Mouse (Mus musculus): ENCODE measurements around the gene C2cd2. TPM values are rescaled to one million over a fixed set of nuclear protein-coding genes. Genes with fewer than 3 reads are reported as not detected.

The C2cd2 gene
- total and polyA plus RNA-seq, 3 experiments = 9.8 to 19.7 (median 10.4) TPM

DNA sequence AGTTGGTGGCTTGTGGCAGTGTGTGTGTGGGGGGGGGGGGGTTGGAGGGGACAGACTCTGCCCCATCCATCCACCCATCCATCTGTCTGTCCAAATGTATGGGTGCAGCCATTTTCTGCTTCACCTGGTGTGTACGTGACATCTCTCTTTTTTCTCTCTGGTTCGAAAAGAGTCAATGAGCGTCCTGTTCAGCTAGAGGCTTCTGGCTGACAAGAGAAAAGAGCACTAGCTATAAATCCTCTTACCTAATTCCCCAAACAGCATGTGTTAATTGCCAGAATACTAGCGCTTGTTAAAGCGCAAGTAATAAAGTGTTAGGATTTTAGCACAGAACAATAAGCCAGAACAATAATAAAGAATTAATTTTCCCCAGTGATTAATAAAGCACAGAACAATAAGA is 22.2 kb upstream of the C2cd2 start:
- no peaks in the 10 kb centered on the region for H3K4me1 ChIP-seq (ENCODE audit: insufficient read depth, low read depth, low read length)
- TF ChIP-seq POLR2AphosphoS5 (IDR thresholded peaks at IDR 0.05; ENCODE audit: insufficient replicate concordance, low read depth, low read length) = no peak
- TF ChIP-seq GATA1 (IDR thresholded peaks at IDR 0.05; ENCODE audit: borderline replicate concordance, low read length) = no peak
- TF ChIP-seq TAL1 (conservative IDR thresholded peaks at IDR 0.05; ENCODE audit: low read depth, low read length) = no peak
- TF ChIP-seq GATA2 (IDR thresholded peaks at IDR 0.05; ENCODE audit: borderline replicate concordance, low read depth, low read length) = no peak
- no peak for TF ChIP-seq CTCF (IDR thresholded peaks at IDR 0.05; ENCODE audit: low read depth, low read length)
- H3K36me3 ChIP-seq (replicated peaks) = no peaks in the 10 kb centered on the region
- no peak for ATAC-seq (ENCODE audit: extremely low read depth, insufficient number of reproducible peaks, low FRiP score, poor library complexity, severe bottlenecking)
- no peak overlapping the region for H3K4me3 ChIP-seq (ENCODE audit: low read depth, low read length)
- DNase-seq (ENCODE audit: low spot score) = no peak
- peaks cover 19% of the 10 kb centered on the region for H3K27me3 ChIP-seq (ENCODE audit: insufficient read depth, low read length)
- no peaks in the 10 kb centered on the region for H3K9me3 ChIP-seq (replicated peaks)

DNA sequence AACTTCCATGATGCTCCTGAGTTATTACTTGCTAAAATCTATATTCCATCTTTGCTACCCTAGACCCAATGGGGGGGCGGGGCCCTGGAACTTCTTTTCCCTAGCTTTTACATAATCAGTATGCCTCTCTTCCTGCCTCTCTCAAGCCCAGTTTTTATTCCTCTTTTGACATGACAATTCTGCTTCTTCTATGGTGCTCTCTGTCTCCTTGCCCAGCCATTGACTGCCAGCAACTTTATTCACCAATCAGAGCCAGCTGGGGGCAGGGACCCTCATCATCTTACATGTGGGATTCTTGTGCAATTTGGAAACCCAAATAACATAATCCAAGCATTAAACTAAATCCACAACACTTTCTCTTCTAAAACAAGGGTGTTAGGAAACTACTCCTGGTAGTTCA is 19.0 kb upstream of the C2cd2 start:
- peaks cover 16% of the 10 kb centered on the region; the same call in 1 of the 2 replicates for H3K27me3 ChIP-seq (ENCODE audit: insufficient read depth, low read length)
- ATAC-seq (ENCODE audit: extremely low read depth, insufficient number of reproducible peaks, low FRiP score, poor library complexity, severe bottlenecking) = no peak
- TF ChIP-seq GATA2 (IDR thresholded peaks at IDR 0.05; ENCODE audit: borderline replicate concordance, low read depth, low read length) (no peak), GATA1 (IDR thresholded peaks at IDR 0.05; ENCODE audit: borderline replicate concordance, low read length) (no peak), POLR2AphosphoS5 (IDR thresholded peaks at IDR 0.05; ENCODE audit: insufficient replicate concordance, low read depth, low read length) (no peak), CTCF (IDR thresholded peaks at IDR 0.05; ENCODE audit: low read depth, low read length) (no peak), TAL1 (conservative IDR thresholded peaks at IDR 0.05; ENCODE audit: low read depth, low read length) (no peak)

DNA sequence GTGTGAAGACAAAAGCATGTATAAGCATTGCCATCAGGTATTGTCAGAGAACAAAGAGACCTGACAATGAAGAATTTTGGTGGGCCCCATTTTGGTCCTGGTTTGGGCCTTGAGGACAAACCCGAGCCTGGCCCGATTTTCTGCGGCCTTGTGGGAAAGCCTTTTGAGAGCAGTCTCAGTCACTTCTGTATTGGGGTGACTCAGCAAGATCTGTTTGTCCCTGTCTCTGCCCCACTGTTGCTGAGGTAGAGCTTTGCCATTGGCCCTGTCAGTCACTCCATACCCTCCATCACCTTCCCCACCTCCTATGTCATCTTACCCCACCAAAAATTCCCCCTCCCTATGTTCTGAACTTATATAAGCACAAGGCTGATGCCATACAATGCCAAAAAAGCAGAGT is 15.3 kb upstream of the C2cd2 start:
- no peak for TF ChIP-seq POLR2AphosphoS5 (IDR thresholded peaks at IDR 0.05; ENCODE audit: insufficient replicate concordance, low read depth, low read length)
- no peak overlapping the region for H3K4me3 ChIP-seq (ENCODE audit: low read depth, low read length)
- peaks cover 13% of the 10 kb centered on the region; the same call in 1 of the 2 replicates for H3K27me3 ChIP-seq (ENCODE audit: insufficient read depth, low read length)
- no peaks in the 10 kb centered on the region for H3K9me3 ChIP-seq (replicated peaks)
- DNase-seq (ENCODE audit: low spot score) (no peak), ATAC-seq (ENCODE audit: extremely low read depth, insufficient number of reproducible peaks, low FRiP score, poor library complexity, severe bottlenecking) (no peak)
- no peaks in the 10 kb centered on the region for H3K36me3 ChIP-seq (replicated peaks)
- no peaks in the 10 kb centered on the region for H3K4me1 ChIP-seq (ENCODE audit: insufficient read depth, low read depth, low read length)

More for the DNA sequence above, 19.0 kb upstream of the C2cd2 start:
- Histone ChIP-seq H3K36me3 (replicated peaks) (no peaks in the 10 kb centered on the region), H3K4me3 (ENCODE audit: low read depth, low read length) (no peak overlapping the region), H3K4me1 (ENCODE audit: insufficient read depth, low read depth, low read length) (no peaks in the 10 kb centered on the region), H3K9me3 (replicated peaks) (no peaks in the 10 kb centered on the region)
- no peak for DNase-seq (ENCODE audit: low spot score)

DNA sequence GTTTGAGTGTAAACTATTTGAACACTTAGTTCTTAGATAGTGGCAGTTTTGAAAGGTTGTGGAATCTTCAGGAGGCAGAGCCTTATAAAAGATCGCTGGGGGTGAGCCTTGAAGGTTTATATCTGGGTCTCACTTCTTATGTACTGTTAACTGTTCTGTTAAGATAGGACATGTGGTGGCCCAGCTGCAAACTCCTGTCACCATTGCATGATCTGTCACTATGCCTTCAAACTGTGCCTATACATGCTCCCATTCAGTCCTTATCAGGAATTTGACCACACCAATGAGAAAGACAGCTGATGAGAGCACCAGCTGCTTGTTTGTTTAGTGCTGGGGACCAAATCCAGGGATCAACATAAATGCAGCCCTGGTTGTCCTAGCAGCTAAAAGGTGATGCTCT is 14.9 kb upstream of the C2cd2 start:
- ATAC-seq (ENCODE audit: extremely low read depth, insufficient number of reproducible peaks, low FRiP score, poor library complexity, severe bottlenecking) = no peak
- Histone ChIP-seq H3K4me1 (ENCODE audit: insufficient read depth, low read depth, low read length) (no peaks in the 10 kb centered on the region), H3K27me3 (ENCODE audit: insufficient read depth, low read length) (peaks cover 11% of the 10 kb centered on the region; the same call in 1 of the 2 replicates), H3K36me3 (replicated peaks) (no peaks in the 10 kb centered on the region), H3K9me3 (replicated peaks) (no peaks in the 10 kb centered on the region), H3K4me3 (ENCODE audit: low read depth, low read length) (no peak overlapping the region)
- DNase-seq (ENCODE audit: low spot score) = no peak
- no peak for TF ChIP-seq POLR2AphosphoS5 (IDR thresholded peaks at IDR 0.05; ENCODE audit: insufficient replicate concordance, low read depth, low read length)
- no peak for TF ChIP-seq GATA1 (IDR thresholded peaks at IDR 0.05; ENCODE audit: borderline replicate concordance, low read length)
- TF ChIP-seq TAL1 (conservative IDR thresholded peaks at IDR 0.05; ENCODE audit: low read depth, low read length) = no peak
- no peak for TF ChIP-seq GATA2 (IDR thresholded peaks at IDR 0.05; ENCODE audit: borderline replicate concordance, low read depth, low read length)
- TF ChIP-seq CTCF (IDR thresholded peaks at IDR 0.05; ENCODE audit: low read depth, low read length) = no peak

DNA sequence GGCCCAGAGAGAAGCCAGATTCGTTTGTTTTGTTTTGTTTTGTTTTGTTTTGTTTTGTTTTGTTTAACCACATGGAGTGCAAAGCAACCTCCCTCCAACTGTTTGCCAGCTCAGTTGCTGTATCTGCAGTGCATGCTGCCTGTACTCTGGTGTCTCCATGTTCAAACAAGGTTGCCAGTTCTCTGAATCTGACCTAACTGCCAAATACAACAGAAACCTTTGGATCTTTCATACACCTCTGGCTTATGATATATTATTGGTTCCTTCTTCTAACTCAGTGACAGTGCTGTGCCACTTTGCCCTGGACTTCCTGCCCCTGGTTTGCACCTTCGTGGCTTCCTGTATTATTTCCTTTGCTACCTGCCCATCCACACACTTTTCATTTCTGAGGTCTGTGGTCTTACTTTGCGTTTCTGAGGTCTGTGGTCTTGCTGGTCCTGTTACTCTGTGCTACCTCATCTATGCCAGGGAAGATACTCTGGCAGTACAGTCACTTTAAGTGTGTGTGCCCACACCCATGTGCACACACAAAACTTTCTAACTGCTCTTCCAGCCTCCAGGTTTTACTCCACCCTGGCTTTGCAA is 1.6 kb upstream of the C2cd2 start:
- ATAC-seq (ENCODE audit: extremely low read depth, insufficient number of reproducible peaks, low FRiP score, poor library complexity, severe bottlenecking) = no peak
- Histone ChIP-seq H3K27me3 (ENCODE audit: insufficient read depth, low read length) (no peaks in the 10 kb centered on the region), H3K9me3 (replicated peaks) (no peaks in the 10 kb centered on the region), H3K36me3 (replicated peaks) (peaks cover 6% of the 10 kb centered on the region), H3K4me3 (ENCODE audit: low read depth, low read length) (no peak overlapping the region), H3K4me1 (ENCODE audit: insufficient read depth, low read depth, low read length) (peaks cover 32% of the 10 kb centered on the region)
- DNase-seq (ENCODE audit: low spot score) = no peak
- no peak for TF ChIP-seq CTCF (IDR thresholded peaks at IDR 0.05; ENCODE audit: low read depth, low read length)
- no peak for TF ChIP-seq GATA2 (IDR thresholded peaks at IDR 0.05; ENCODE audit: borderline replicate concordance, low read depth, low read length)
- no peak for TF ChIP-seq TAL1 (conservative IDR thresholded peaks at IDR 0.05; ENCODE audit: low read depth, low read length)
- no peak for TF ChIP-seq GATA1 (IDR thresholded peaks at IDR 0.05; ENCODE audit: borderline replicate concordance, low read length)
- no peak for TF ChIP-seq POLR2AphosphoS5 (IDR thresholded peaks at IDR 0.05; ENCODE audit: insufficient replicate concordance, low read depth, low read length)

DNA sequence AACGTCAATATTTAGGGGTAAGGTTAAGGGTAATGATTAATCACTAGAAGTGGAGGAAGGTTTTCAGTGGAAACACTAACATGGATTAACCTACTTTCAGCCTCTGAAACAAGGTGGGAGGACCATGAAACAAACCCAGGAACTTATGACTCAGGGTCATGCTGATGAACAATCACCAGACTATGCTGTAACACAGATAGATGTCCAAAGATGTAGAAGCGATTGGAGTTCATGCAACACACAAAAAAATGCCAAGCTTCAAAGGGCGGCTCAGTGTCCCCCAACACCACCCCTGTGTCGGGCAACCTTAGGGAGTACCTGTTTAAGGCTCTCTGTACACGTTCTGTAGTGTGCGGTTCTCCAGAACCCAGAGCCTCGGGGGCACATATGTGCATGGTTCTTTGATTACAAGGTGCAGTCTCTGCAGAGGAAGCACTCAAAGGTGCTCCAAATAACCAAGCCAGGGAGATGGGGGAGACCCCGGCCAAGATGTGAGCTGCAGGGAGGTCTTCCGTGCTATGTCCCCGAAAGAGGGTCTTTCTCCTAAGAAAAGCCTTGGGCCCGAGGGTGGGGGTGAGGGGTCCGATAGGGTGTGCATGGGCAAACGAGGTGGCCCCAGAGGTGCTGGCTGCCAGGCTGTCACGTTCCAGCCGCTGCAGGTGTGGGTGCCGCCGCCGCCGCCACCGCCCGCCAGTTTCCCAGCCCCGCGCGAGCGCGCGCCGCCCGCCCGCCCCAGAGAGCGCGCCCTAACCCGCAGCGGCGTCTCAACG is 832 bp downstream of the C2cd2 start:
- peak overlapping the region; percentile 93 for H3K4me3 ChIP-seq (ENCODE audit: low read depth, low read length)
- DNase-seq (ENCODE audit: low spot score) (no peak), ATAC-seq (ENCODE audit: extremely low read depth, insufficient number of reproducible peaks, low FRiP score, poor library complexity, severe bottlenecking) (no peak)
- TF ChIP-seq GATA2 (IDR thresholded peaks at IDR 0.05; ENCODE audit: borderline replicate concordance, low read depth, low read length) (no peak), POLR2AphosphoS5 (IDR thresholded peaks at IDR 0.05; ENCODE audit: insufficient replicate concordance, low read depth, low read length) (no peak), GATA1 (IDR thresholded peaks at IDR 0.05; ENCODE audit: borderline replicate concordance, low read length) (no peak), CTCF (IDR thresholded peaks at IDR 0.05; ENCODE audit: low read depth, low read length) (no peak), TAL1 (conservative IDR thresholded peaks at IDR 0.05; ENCODE audit: low read depth, low read length) (no peak)
- no peaks in the 10 kb centered on the region for H3K9me3 ChIP-seq (replicated peaks)
- peaks cover 15% of the 10 kb centered on the region for H3K36me3 ChIP-seq (replicated peaks)
- H3K4me1 ChIP-seq (ENCODE audit: insufficient read depth, low read depth, low read length) = peaks cover 51% of the 10 kb centered on the region
- H3K27me3 ChIP-seq (ENCODE audit: insufficient read depth, low read length) = no peaks in the 10 kb centered on the region
